Mouse (Mus musculus): ENCODE measurements around the gene Gatd1.
"Not testable (repeated sequence)": the region's sequence is repeated elsewhere in the genome, so short reads cannot be mapped to it uniquely, and the experiment has no call there.

The Gatd1 gene

DNA sequence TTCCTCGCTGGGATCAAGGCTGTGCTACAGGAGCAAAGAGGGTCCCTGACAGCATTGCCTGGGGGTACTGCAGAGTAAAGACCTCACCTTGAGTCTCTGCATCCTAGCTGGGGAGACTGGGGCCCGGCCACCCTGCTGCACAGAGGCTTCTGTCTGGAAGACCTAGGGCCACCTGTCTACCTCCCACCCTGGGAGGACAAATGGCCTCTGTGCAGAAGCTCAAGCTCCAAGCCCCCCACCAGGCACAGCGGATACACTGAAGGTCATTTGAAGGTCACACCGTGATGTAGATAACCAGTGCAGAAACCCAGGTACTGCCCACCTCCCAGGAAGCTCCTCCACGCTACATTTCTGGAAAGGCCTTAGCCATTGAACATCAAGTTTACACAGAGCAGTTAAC, 14.8 kb upstream of the Gatd1 start:
- no peak for ATAC-seq (ENCODE audit: low TSS enrichment)

DNA sequence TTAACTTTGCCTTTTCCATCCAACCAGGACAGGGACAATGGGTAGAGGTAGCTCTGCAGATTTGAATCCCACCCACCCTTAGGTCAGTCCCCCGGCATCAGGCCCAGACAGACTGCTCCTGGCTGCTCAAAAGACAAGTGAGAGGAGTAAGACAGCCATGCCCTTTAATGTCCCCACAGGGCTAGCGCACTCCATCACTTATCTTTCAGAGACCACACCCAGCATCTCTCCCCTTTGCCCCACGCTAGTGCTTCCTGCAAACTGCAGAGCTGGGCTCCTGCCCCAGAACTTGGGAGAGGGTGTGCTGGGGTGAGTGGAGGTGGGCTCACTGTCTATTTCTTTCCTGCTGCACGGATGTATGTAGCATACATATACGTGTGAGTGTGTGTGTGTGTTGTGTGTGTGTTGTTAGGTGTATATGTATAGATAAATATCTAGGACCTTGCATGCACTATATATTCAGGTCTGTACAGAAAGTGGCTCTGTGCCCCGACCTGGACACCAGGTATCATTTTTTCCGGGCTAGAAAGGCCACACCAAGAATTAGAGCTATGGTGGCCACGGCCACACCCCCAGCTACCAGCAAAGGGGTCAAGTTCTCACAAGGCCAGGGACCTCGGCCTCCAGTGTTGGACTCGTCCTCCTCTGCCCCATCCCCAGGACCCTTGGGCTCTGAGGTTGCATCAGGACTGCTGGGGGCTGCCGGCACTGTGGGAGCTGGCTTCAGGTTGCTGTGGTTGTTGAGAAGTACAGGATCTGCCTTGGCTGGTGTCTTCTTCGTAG, 13.2 kb upstream of the Gatd1 start:
- no peak for ATAC-seq (ENCODE audit: low TSS enrichment)

DNA sequence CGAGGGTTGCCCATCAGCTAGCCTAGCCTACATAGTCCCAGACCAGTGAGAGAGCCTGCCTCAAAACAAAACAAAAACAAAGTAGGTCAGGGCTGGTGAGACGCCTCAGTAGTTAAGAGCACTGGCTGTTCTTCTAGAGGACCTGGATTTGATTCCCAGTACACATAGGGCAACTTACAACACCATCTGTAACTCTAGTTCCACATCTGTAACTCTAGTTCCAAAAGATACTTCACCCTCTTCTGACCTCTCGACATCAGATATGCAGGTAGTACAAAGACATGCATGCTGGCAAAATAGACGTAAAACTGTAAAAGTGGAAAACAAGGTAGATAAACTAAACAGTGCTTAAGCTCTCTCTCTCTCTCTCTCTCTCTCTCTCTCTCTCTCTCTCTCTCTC, 9.9 kb upstream of the Gatd1 start:
- ATAC-seq (ENCODE audit: low TSS enrichment) = no peak

GRCm38 (mm10) chr7:141420030-141420702, 6.2 kb upstream of the Gatd1 start:
- no peak for ATAC-seq (ENCODE audit: low TSS enrichment)

GRCm38 (mm10) chr7:141418970-141419369, 5.0 kb upstream of the Gatd1 start:
- ATAC-seq (ENCODE audit: low TSS enrichment) = no peak

DNA sequence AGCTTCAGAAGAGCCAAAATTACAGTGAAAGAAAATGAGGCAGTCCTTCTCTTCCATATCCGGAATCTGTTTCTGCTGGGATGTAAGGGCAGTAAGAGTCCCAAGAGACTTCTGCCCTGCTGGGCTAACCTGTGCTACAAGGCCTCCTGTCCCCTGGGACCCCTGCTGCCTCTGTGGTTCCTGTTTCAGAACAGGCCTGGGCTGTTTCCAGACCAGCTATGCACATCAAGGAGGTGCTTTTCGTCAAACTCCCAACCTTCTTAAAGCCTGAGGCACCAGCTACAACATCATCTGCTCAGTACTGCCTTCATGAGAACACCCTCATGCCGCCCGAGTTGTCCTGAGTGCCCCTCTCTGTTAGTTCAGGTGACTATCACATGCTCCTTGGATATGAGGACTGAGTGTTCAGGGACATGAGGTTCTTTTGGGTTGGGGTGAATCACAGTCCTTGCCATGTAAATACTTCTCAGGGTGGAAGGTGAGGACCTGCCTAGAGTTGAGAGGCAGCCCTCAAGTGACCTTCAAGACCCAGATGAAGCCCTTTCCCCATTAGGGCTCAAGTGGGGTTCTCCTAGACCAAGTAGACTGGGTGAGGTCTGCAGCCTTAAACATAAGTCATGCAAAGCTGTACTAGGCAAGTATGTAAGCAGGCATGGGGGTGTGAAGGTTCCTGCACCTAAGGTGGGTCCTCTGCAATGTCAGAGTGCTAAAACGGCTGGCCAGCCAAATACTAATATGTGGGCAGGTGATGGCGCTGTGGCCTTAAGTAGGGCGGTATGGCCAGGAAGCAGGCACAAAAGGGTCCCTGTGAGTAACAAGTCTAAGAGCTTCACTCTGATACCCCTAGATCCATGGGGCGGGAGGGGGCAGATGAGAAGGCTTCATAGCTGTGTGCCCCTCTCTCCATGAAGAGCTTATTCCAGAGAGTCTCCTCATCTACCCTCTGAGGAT, 4.1 kb upstream of the Gatd1 start:
- ATAC-seq (ENCODE audit: low TSS enrichment) = no peak

GRCm38 (mm10) chr7:141416144-141416841, 2.4 kb upstream of the Gatd1 start:
- ATAC-seq (ENCODE audit: low TSS enrichment) = no peak

DNA sequence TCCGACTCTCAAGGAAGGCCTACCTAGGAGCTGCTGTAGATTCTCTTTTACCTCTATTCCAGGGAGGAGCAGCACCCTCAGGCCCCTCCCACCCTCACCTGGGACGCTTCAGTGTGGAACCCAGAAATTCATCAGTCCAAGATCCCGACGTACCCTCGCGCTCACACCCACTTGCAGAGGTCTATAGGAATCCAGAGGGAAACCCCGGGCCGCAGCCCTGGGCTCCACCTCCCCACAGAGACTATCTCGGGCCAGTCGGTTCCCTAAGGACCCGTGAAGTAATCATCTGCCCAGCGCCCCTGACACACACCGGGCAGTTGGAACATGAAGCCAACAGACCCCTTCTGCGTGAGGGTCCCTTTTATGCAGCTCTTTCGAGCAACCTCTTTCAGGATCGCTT, 605 bp downstream of the Gatd1 start:
- peak; percentile 15; the same call in 1 of the 2 replicates for ATAC-seq (ENCODE audit: low TSS enrichment)

DNA sequence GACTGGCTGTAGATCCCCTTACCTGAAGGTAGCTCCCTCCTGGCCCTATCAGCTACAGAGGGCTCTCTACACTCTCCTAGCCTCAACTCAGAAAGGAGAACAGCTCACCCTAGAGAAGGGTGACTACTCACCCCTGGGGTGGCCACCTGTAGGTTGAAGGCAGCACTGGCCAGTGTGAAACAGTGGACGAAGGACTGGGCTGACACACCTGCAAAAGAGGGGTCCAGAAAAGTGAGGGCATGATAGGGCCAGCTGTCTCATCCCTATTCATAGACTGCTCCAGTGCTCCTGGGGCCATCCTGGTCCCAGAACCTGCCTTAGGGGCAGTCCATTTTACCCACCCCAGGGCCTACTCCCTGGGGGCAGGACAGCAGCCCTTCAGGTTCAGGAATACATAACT, 2.3 kb downstream of the Gatd1 start:
- no peak for ATAC-seq (ENCODE audit: low TSS enrichment)

- ATAC-seq (ENCODE audit: low TSS enrichment) = no peak
Observed at GRCm38 (mm10) chr7:141410631-141411030, 3.3 kb downstream of the Gatd1 start.

GRCm38 (mm10) chr7:141408833-141409232, 5.1 kb downstream of the Gatd1 start:
- ATAC-seq (ENCODE audit: low TSS enrichment) = peak; percentile 79

- ATAC-seq (ENCODE audit: low TSS enrichment) = not testable (repeated sequence)
Observed at GRCm38 (mm10) chr7:141407670-141408069, 6.3 kb downstream of the Gatd1 start.

GRCm38 (mm10) chr7:141405466-141405865, 8.5 kb downstream of the Gatd1 start:
- ATAC-seq (ENCODE audit: low TSS enrichment) = no peak

- peak; percentile 64; the same call in 1 of the 2 replicates for ATAC-seq (ENCODE audit: low TSS enrichment)
Observed at GRCm38 (mm10) chr7:141403305-141403704, 10.6 kb downstream of the Gatd1 start.

GRCm38 (mm10) chr7:141395348-141395747, 18.6 kb downstream of the Gatd1 start:
- no peak for ATAC-seq (ENCODE audit: low TSS enrichment)

GRCm38 (mm10) chr7:141394771-141395170, 19.2 kb downstream of the Gatd1 start:
- no peak for ATAC-seq (ENCODE audit: low TSS enrichment)

- no peak for ATAC-seq (ENCODE audit: low TSS enrichment)
Observed at GRCm38 (mm10) chr7:141394158-141394557, 19.8 kb downstream of the Gatd1 start.

DNA sequence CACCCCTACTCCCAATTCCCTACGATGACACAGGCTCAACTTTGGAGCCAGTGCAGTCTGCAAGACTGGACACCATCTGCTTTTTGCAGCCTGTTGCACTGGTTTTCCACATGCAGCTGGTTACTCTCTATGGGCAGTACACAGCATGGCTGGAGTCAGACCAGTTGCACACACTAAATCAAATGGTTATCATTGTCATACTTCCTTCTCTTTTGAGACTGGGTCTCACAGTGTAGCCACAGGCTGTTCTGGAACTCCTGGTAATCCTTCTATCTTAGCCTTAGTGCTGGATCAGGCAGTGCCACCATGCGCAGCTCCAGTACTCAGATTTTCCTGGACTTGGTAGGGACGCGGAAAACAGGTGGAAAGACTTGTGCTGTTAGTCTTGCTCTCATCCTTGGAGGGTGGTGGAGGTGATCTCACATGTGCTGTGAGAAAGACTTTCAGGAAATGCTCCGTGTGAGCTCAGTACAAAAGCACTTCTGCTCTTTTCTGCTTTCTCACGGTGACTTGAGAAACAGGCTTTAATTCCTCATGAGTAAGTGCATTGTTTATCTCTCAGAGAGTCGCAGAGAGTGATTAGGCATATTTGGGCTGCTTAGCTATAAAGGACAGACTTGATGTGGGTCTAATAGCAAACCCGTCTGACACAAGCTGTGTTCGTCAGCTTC, 21.2 kb downstream of the Gatd1 start:
- no peak for ATAC-seq (ENCODE audit: low TSS enrichment)

- peak; percentile 94 for ATAC-seq (ENCODE audit: low TSS enrichment)
Observed at GRCm38 (mm10) chr7:141391625-141392551, 22.0 kb downstream of the Gatd1 start, which contains the start of gene Taldo1. TSS of gene Taldo1 (plus strand) at chr7:141392199.

Measured in frontal cortex, adult (tissue).